In the genomic region with DNA sequence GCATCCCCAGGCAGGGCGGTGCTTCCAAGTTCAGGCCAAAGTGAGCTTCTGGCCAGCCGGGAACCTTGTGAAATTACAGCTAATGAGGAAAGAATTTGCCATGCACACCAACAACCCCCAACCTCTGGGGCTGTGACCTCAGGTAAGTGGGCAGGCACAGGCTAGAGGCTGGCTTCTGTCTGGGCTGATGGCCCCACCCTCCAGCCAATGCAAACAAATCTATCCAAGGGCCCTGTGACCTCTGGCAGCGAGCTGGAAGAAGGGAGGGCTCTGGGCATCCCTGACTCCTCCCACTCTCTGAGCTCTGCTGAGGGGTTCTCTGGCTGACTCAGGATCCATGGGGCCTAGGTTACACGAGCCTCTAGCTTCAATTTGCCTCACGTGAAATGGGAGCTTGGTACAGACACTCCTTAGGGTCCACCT, we compare ENCODE assay signal across 8 mouse cellular contexts. TPM values are rescaled to one million over a fixed set of nuclear protein-coding genes. Genes with fewer than 3 reads are reported as not detected.
DNase-seq lines count a peak whose midpoint lies in the region; ATAC-seq lines count a peak whose summit lies in the region.

No protein-coding gene starts in this region.

- H3K36me3 ChIP-seq in intestine, embryonic 16.5 days (ENCODE audit: control insufficient read depth, insufficient read depth, low read length) = no peaks in the 10 kb centered on the region
- no peaks in the 10 kb centered on the region for H3K36me3 ChIP-seq in liver, embryonic 16.5 days (ENCODE audit: control insufficient read depth, insufficient read depth)

- peaks cover 5% of the 10 kb centered on the region; the same call in 1 of the 2 replicates for H3K4me1 ChIP-seq in intestine, embryonic 16.5 days (ENCODE audit: control insufficient read depth, insufficient read depth, low read length)
- no peaks in the 10 kb centered on the region; the same call in 1 of the 2 replicates for H3K4me1 ChIP-seq in liver, embryonic 16.5 days (ENCODE audit: control insufficient read depth, low read depth, low read length)

- H3K4me3 ChIP-seq in intestine, embryonic 16.5 days (ENCODE audit: low read length) = no peak overlapping the region
- H3K4me3 ChIP-seq in liver, embryonic 16.5 days (ENCODE audit: low read depth, low read length) = no peak overlapping the region

- H3K4me2 ChIP-seq in intestine, embryonic 16.5 days (ENCODE audit: low read depth, low read length) = no peak overlapping the region
- H3K4me2 ChIP-seq in liver, embryonic 16.5 days (ENCODE audit: low read depth, low read length) = no peak overlapping the region

- H3K27ac ChIP-seq in intestine, embryonic 16.5 days (ENCODE audit: low read length) = no peak overlapping the region
- no peak overlapping the region for H3K27ac ChIP-seq in liver, embryonic 16.5 days (ENCODE audit: low read length)

- peak; percentile 79 for ATAC-seq in intestine, embryonic 16.5 days
- ATAC-seq in liver, embryonic 16.5 days (ENCODE audit: low read depth) = peak; percentile 95

- no peaks in the 10 kb centered on the region for H3K27me3 ChIP-seq in intestine, embryonic 16.5 days (replicated peaks; ENCODE audit: control insufficient read depth, insufficient read depth, low read length)
- H3K27me3 ChIP-seq in liver, embryonic 16.5 days (ENCODE audit: control insufficient read depth, insufficient read depth, low read depth, low read length) = no peaks in the 10 kb centered on the region

- DNase-seq in 416B (ENCODE audit: low read depth) = peak; percentile 48
- peak; percentile 82 for DNase-seq in embryo, embryonic 10.5 days (ENCODE audit: low spot score)
- no peak for DNase-seq in left cerebral cortex, postnatal 10 days (ENCODE audit: extremely low spot score in 1 of 2, low spot score in 2 of 2)
- DNase-seq in frontal cortex, postnatal 14 days (ENCODE audit: low spot score in 2 of 2) = no peak
- no peak for DNase-seq in spleen, postnatal 4 days (ENCODE audit: low spot score in 2 of 2)
- no peak for DNase-seq in left cerebral cortex, adult 18-20 months (ENCODE audit: low spot score in 2 of 2)

- 16% methylated on average over 5 of the region's 5 CpGs for WGBS in intestine, embryonic 16.5 days
- WGBS in liver, embryonic 16.5 days (ENCODE audit: insufficient replicate concordance) = 29% methylated on average over 5 of the region's 5 CpGs

- H3K9ac ChIP-seq in intestine, embryonic 16.5 days (ENCODE audit: low read depth, low read length) = no peak overlapping the region
- H3K9ac ChIP-seq in liver, embryonic 16.5 days (ENCODE audit: low read depth, low read length) = no peak overlapping the region

- intact Hi-C loops in left cerebral cortex, postnatal 10 days (cut with DNase I) = no loop called here

- no peaks in the 10 kb centered on the region for H3K9me3 ChIP-seq in intestine, embryonic 16.5 days (ENCODE audit: control insufficient read depth, low read length)
- H3K9me3 ChIP-seq in liver, embryonic 16.5 days (replicated peaks; ENCODE audit: control insufficient read depth, low read length) = no peaks in the 10 kb centered on the region

RNA-seq across cellular contexts. Expression of a gene that starts 56.5 kb away (rescaled TPM):
- polyA plus RNA-seq in intestine, embryonic 16.5 days (2015; fragmentation: Nextera tagmentation; extraction: Ambion mirVana) = 36.7 and 37.3 TPM in 2 replicates
- 15.4 and 15.5 TPM in 2 replicates for polyA plus RNA-seq in liver, embryonic 16.5 days (2015; fragmentation: Nextera tagmentation; extraction: Ambion mirVana)
- 10 to 100 TPM; 34.1 to 34.4 TPM for total RNA-seq in left cerebral cortex, postnatal 10 days (2021)
- 10 to 100 TPM; 21.9 to 28.3 TPM for total RNA-seq in left cerebral cortex, adult 18-20 months (2021)

Comparison
In these comparisons a context has a peak if more than half of its experiments do, and no peak if none do; other contexts are left out.
1. DNase-seq: peak in 416B (single experiment) and embryo, embryonic 10.5 days (single experiment); none in left cerebral cortex, postnatal 10 days (0 of 2), frontal cortex, postnatal 14 days (0 of 2), spleen, postnatal 4 days (0 of 2) and left cerebral cortex, adult 18-20 months (0 of 2).